Mouse (Mus musculus) gonadal fat pad, adult 2 months (tissue): Measurements from ENCODE around the gene Zscan2. TPM values are rescaled to one million over a fixed set of nuclear protein-coding genes. Genes with fewer than 3 reads are reported as not detected.
"Not testable (repeated sequence)": the region's sequence is repeated elsewhere in the genome, so short reads cannot be mapped to it uniquely, and the experiment has no call there.

Experiments used
- DNase-seq: peaks from one replicate; pipeline ENCODE4 v3.0.0-alpha.2; 2012; ENCODE audit warnings: low read depth
- polyA plus RNA-seq: library from polyadenylated mRNA; depleted of rRNA; stranded (reverse); fragments of >200 nt; gene quantifications from 2 replicates; pipeline ENCODE4 v1.2.3, GENCODE M21; 2012; rRNA removed

Zscan2 gene
- 3.0 and 5.0 TPM in 2 replicates for polyA plus RNA-seq

DNA sequence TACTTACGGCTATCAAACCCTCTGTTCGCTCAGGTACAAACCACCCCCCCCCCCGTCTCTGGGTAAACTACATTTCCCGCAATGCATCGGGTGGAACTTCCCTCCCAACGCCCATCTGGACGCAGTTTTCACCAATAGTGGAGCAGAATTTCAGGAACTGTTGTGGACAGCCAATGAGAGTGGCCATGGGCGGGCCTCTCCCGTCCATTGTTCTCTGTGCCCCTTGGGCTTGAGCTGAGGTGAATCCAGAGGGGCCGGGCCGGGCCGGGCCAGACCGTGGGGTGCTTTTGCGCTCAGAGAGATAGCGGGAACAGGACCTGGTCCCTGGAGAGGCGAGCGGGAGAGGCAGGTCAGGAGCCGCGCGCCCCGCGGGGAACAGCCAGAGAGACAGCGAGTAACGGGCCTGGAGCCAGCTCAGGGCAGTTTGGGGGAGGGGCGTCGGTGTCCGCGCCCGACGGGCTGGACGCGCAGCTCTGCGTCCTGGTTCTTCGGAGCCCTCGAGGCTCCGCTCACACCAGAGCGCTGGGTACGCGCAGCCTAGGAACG is at the start of gene Zscan2:
Zscan2 (plus strand) TSS at position 192 of the 546 bp plus-strand sequence.
- peak; percentile 59 for DNase-seq

DNA sequence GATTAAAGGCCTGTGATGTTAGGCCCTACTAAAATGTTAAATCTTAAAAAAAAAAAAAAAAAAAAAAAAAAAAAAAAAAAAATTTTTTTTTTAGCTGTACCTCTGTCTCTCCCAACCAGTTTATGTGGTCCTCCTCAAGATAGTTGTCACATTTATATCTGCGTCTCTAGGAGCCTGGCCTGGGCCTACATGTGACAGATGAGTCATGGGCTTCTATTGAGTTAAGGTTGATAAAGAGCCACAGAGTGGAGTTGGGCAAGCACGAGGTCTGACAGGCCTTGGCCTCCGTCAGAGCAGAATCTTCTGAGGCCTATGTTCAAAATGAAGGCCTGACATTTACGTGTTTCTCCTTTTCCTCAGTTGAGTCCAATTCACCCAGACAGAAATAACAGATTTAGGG is 47.3 kb upstream of the Zscan2 start:
- no peak for DNase-seq

DNA sequence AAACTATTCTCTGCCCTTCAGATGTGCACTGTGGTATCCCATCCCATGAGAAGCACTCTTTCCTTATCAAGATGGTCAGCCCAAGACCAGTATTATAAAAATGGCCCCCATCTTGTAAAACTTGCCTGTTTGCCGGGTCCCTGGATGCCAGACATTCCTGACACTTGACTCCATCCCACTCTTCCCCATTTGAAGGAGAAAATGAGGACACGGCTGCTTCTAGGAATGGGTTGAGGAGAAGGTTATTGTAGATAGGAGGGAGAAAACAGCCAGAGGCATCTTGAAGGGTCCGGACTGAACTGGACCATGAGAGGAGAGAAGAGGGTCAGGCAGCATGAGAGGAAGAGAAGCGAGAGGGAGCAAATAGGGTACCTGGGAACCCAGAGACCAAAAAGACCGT is 44.1 kb upstream of the Zscan2 start:
- DNase-seq = no peak

DNA sequence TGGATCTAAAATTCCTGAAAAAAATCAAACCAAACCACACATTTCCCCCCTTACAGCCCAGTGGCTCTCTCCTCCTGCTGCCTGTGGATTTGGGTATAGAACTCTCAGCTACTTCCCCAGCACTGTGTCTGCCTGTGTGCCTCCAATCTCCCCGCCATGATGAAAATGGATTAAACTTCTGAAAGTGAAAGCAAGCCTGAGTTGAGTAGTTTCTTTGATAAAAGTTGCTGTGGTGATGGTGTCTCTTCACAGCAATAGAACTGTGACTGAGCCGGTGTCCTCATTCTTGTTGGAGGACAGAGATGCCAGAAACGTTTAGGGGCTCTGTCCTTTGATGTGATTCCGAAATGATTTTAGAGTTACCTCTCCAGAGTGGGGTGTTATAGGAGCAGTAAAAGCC is 39.9 kb upstream of the Zscan2 start:
- DNase-seq = no peak

DNA sequence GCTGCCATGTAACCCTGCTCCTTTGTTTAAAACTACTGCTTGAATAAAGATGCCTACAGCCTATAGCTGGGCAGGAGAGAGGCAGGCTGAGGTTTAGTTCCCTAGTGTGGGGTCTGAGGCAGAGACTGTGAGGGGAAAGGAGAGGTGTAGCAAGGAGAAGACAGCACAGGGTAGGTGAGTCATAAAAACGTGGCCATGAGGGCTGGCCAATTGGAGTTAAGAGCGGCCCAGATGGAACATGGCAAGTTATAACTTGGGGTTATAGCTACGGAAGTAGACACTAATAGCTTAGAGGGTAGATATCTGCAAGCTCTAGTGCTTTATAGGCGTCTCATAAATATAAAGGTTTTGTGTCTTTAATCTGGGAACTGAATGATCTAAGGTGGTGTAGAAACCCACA is 37.5 kb upstream of the Zscan2 start:
- no peak for DNase-seq

DNA sequence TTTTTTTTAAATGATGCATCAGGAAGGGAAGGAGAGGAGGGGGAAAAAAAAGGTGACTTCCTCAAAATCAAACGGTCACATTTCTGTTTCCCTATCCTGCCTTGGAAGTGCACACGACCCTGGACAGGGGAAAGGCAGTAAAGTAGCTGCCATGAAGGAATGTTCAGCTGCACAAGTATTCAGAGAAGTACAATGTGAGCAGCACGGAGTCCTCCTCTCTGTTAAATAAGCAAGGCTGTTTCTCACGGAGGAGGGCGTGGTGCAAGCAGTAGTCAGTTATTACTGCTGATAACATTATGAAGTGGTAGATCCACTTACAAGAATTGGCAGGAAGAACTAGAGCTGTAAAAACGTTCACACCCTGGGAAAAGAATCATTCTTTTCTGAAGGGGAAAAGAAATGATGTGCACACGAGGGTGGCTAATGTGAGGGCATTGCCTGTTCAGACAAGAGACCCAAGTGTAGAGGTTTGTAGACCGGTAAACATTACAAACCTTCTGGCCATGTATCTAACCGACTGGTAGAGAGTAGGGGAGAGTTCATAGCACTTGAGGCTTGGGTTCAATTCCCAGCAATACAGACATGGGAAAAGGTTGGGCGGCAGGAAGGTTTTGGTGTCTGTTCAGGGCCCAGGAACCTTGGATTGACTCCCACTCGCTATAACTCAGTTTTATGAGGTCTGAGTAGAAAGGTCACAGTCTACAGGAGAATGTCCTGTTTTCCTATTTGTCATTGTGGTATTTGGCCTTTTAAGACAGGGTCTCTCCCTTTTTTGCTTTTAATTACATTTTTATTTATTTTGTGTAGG is 36.6 kb upstream of the Zscan2 start:
- no peak for DNase-seq

DNA sequence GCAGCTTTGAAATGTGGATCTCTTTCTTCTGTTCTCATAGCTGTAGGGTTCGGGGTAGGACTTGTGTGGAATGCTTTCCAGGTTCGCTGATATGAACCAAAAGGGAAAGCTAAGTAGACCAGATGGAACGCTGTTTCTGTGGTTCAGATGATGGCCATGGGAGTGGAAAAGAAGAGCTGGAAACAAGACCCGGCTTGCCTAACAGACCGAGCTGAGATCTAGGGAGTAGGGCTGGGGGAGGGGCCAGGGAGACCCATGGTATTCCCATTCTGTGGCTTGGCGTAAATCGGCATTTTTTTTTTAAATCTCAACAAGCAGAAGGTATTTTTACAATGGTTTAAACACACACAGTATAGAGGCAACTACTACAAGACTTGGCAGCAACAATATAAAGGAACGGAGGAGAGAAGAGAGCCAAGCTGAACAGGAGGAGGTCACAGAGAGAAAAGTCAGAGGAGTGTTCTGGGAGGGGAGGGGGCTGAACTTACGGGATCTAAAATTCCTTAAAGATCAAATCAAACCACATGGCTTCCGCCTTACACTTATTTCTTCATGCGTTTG is 34.8 kb upstream of the Zscan2 start, which contains the start of gene Iqgap1:
Iqgap1 (minus strand) TSS at position 132 of the 561 bp plus-strand sequence.
- DNase-seq = no peak

DNA sequence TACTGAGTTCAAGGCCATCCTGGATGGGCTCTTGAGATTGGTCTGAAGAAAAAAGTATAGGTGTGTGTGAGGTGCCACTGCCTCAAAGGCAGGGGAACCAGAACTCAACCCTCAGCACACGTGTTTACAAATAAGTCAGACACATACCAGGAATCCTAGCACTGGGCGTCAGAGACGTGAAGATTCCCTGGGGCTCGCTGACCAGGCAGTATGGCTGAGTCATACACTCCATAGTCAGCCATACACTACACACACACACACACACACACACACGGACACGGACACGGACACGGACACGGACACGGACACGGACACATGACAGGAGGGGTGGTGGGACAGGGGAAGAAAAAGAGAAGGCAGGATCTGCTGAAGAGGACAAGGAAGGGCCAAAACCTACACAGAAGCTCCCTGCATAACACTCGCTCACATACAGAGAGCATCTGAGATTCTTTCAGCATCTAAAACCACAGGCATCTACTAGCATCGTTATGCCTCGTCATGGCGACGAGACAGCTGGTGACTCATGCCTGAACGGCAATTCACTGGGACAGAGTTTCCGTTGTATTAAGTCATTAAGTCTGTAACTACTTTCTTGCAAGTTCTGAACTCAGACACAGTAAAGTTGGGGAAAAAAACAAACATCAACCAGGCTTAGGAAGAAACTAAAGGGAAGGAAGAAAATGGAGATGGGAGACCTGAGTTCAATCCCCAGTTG is 32.4 kb upstream of the Zscan2 start:
- no peak for DNase-seq

DNA sequence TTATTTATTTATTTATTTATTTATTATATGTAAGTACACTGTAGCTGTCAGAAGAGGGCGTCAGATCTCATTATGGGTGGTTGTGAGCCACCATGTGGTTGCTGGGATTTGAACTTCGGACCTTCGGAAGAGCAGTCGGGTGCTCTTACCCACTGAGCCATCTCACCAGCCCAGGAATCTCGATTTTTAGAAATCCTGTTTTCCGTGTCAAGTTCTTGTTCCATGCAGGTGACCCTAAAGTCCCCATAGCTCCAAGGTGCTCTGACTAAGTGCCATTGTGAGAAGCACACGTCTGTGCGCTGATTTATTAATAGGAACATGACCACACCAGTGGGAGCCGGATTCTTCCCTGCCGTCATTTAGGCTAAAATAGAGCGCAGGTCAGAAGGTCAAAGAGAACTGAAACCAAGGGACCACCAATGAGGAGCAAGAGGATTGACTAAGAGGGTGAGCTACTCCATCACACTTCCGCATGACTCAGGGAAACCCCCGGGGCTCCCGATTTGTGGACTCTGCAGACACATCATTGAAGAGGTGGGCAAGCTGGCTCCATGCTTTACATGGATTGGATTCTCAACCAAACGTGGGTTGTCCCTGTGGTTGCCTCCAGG is 30.4 kb upstream of the Zscan2 start:
- DNase-seq = no peak

DNA sequence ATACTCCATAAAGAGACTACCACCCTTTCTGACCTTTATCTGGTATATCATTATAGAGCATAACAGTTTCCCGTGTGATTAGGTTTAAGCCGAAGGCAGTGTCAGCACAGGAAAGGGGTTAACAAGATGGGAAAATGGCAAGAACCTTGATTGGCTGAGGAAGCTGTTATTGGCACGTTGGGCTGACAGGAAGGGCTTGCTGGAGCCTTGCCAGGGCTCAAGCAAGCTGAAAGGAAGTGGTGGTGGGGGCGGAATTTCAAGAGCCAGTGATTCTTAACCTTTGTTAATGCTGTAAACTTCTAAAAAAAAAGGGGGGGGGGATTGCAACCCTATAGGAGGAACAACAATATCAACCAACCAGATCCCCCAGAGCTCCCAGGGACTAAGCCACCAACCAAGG is 28.5 kb upstream of the Zscan2 start:
- no peak for DNase-seq

DNA sequence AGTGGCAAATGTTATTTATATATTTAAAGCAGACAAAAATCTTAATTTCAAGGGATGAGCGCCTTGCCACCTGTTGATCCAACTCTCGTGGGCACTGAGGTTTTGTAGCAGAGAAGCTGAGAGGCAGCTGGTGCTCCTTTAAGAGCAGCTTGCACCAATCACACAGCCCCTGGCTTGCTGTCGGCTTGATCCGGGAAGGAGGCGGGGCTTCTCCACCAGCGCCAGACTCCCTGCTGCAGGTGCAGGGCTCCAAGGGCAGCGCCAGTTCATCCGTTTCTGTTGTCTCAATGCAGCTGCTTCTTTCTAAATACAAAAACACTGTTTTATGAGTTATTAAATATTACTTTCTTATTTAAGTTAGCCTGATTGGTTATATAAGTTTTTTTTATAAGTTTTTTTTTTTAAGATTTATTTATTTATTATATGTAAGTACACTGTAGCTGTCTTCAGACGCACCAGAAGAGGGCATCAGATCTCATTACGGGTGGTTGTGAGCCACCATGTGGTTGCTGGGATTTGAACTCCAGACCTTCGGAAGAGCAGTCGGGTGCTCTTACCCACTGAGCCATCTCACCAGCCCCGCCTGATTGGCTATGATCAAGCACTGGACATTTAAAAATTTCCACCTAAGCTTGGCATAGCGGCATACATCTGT is 27.6 kb upstream of the Zscan2 start:
- DNase-seq = not testable (repeated sequence)

DNA sequence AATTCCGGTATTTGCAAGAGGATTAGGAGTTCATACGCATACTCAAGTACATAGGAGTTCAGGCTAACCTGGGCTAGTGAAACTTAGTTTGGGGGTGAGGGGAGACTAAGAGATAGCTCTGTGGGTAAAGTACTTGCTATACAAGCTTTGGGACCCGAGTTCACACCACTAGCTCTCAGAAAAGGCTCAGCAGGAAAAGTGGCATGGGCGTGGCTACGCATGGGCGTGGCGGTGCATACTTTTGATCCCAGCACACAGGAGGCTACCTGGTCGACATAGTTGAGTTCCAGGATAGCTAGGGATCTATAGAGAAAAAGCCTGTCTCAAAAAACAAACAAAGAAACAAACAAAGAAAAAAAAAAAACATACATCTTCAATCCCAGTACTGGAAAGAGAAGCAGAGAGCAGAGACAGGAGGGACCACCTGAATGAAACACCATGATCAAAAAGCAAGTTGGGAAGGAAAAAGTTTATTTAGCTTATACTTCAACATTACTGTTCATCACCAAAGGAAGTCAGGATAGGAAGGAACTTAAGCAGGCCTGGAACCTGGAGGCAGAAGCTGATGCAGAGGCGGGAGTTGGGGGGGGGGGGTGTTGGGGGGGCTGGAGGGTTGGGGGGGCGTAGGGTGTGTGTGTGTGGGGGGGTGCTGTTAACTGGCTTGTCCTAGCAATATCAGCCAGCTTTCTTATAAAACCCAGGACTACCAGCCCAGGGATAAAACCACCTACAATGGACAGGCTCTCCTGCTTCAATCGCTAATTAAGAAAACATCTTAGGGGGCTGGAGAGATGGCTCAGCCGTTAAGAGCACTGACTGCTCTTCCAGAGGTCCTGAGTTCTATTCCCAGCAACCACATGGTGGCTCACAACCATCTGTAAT is 26.8 kb upstream of the Zscan2 start:
- no peak for DNase-seq

DNA sequence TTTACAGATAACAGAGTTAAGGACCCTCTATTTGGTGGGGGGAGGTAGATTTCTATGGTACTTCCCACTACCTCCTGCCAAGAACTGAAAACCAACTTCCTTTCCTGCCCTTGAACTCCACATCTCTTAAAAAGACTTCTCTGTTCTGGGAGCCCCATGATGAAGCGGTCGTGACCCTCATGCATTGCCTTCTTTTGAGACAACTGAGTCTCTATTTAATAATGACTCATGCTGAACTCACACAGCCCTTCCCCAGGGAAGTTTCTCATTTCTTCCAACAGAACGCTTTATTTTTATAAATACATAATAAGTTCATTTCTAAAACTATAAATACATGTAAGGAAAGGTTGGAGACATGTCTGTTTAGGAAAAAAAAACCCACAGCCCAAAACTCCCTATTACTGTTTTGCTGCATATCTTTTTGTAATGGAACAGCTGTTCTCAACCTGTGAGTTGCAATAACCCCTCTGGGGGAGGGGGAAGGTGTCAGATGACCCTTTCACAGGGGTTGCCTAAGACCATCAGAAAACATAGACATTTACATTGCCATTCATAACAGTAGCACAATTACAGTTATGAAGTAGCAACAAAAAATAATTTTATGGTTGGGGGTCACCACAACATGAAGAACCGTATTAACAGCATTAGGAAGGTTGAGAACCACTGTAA is 24.6 kb upstream of the Zscan2 start:
- DNase-seq = no peak

DNA sequence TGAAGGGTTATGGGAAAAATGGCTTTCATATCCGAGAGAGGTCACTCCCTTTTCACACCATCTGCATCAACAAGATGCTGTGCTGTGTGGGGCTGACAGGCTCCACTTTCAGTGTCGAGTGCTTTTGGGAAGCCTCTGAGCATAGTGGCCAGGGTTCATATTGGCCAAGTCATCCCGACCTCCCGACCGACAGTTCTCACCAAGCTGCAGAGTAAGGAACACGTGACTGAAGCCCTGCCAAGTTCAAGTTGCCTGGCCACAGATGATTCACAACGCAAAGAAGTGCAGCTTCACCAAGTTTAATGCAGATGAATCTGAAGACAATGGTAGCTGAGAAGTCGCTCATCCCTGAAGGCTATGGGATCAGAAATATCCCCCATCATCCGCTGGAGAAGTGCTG is 23.0 kb upstream of the Zscan2 start:
- no peak for DNase-seq

DNA sequence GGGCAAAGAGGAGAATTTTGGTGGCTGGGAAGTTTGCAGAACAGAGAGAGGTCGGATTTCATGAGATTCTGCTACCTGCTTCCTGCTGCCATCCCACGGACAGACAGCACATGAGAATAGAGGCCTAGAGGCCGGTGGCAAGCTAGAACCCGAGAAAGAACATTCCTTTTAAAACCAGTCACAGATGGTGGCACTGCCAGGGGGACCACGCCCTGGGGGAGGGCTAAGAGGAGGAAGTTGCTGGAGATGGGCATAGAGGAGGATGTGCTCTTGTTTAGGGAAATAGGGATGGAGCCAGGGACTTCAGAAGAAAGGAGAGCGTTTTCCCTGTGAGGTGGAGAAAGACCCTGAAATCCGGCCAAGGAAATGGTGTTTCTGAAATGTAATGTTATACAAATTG is 22.5 kb upstream of the Zscan2 start:
- no peak for DNase-seq

DNA sequence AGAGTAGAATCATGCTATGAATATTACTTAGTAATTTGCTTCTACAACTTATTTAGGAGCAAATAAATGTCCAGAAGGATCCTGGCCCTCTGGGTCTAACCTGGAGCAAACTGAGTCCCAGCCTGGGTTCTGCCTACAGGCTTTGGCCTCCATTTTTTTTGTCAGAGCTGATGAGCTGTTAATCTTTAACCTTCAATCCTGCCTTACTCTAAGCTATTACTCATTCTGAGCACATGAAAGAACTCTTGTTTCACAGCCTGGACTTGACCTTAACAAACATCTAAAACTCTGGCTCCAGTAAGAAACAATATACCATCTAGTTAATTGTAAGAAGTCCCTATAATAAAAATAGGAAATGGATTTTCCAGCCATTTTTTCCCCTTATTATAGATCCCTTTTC is 21.0 kb upstream of the Zscan2 start:
- DNase-seq = no peak

DNA sequence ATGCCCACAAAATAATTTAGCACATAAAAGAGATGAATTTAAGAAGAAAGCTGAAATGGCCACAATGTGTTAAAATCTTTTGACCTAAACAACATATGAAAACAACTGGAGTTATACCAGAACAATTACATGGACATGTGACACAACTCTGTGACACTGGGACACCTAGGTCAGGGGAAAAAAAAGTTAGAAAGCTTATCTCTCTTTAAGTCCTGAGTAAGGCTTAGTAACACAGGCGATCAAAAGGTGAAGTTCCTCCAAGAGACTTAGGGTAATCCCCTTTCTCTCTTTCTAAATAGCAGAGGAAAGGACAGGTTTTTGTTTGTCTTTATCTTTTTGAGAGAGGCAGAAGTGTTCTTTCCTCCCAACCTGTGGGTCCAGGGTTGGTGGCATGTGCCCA is 20.5 kb upstream of the Zscan2 start:
- DNase-seq = no peak

DNA sequence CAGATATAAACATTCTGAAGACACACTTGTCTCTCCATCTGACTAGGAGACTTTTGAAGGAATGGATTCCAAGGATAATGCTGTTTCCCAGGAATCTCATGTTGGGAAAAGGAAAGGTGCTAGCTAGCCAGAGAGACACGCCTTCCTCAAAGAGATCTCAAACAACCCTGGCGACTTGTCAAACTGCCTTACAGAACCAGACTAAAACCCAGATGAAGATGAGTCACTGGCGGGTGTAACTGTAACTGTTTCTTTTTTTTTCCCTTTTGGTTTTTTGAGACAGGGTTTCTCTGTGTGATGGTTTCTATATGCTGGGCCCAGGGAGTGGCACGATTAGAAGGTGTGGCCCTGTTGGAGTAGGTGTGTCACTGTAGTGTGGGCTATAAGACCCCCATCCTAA is 19.8 kb upstream of the Zscan2 start:
- DNase-seq = no peak

DNA sequence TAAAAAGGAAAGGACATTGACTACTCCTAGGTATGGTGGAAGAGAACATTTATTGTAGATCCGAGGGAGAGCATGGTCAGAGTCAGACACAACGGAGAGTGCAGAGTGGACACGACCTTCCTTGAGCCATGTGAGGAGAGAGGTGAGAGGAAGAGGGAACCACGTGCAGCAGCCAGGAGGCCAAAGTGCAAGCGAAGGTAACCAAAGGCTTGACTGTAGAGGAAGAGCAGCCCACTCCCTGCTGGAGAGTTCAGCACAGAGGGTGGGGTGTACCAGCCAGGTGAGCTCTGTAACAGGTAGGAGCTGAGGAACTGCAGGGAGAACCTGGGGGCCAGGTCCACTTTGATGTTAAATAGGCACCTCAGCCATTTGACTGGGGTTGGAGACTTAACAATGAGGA is 18.6 kb upstream of the Zscan2 start:
- DNase-seq = no peak

DNA sequence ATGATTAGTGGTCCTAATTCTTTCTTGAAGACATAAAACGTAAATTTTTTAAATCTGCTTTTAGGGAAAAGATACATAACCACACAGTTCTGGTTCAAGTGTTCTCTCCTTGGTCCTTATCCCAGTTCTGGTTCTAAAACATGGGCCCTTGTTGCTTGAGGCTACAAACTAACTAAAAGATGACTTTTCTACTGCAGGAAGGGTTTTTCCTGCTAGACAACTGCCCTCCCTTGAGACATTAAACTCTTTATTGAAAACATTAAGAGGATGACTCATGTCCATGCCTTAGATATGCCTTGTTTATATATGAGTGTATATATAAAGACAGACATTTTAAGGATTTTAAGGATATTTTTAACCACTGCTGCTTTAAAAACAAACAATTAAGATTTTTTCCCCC is 17.5 kb upstream of the Zscan2 start:
- DNase-seq = no peak
